Mouse (Mus musculus): Measurements from ENCODE around the gene Plppr2.

Gene Plppr2

DNA sequence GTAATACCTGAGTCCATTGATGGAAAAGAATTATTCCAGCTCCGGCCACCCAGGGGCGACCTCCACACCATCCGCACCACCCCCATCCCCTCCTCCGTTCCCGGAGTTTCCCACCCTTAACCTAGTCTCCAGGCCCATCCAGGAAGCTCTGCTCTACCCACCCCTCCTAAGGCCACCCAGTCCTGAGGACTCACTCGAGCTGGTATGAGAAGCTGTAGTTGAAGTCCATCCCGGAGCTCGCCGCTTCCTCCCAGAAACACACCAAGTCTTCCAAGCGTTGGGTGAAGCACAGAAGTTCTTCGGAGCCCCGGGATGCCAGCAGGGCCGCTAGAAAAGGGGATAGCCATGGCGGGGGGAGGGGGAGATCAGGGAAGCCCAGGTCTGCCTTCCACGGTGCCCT lies 25.2 kb downstream of the Plppr2 start:
- no peak for DNase-seq

DNA sequence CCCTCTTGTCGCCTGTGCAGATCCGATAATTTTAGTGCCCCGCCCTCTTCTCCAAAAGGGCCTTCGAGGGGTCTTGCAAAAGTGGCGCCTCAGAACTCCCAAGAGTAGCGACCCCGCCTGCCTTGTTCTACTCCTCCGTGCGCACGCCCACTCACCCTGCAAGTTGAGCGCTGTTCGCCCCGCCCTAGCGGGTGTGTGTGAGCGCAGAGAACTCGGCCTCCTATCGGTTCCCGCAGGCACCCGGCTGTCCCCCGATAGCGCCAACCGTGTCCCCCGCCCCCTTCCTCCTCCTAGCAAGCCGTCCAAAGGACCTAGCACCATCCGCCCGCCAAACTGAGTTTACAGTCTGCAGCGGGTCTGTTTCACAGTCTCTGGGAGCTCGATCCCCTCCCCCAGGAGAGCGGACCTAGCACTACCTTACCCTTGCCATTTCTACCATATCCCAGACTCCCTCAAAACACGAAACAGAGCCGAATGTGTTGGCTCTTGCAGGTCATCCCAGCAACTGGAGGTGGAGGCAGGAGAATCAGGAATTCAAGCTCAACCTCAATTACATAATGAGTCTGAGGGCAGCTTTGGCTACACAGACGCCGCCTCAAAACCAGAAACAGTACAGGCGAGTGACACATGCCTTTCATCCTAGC lies 25.7 kb downstream of the Plppr2 start:
- DNase-seq = peak; percentile 48

DNA sequence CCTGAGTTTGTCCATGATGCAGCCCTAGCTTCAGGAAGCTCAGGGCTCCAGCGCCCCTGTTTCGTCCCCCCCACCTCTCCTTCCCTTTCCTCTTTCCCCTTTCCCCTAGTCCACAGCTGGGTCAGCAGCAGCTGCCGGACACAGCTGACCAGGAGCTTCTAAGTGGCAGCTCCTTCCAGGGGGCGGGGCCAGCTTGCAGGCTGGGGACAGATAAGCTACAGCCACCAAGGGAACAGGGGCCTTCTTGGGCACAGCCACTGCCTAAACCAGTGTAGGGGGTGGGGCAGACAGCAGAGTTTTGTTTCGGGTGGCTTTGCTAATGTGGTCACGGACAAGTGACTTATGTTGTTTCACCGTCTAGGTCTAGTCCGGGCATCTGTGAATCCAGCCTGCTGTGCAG lies 26.6 kb downstream of the Plppr2 start, which contains the start of gene Epor:
TSS of gene Epor (minus strand) at position 90 of the 400 bp plus-strand sequence.
- DNase-seq = peak; percentile 46

DNA sequence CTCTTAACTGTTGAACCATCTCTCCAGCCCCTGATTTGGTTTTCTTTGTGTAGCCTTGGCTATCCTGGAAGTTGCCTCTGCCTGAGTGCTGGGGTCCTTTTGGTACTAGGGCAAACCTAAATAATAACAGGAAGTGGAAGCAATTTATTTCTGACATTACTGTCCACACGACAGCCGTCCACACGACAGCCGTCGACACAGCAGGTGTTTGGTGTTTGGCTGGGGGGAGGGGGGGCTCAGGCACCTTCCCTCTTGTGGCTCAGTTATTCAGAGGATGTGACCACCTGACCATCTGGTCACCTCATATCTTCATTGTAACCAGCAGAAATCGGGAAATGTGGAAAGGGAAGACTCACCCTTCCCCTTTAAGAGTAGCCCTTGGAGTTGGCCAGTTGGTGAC lies 32.0 kb downstream of the Plppr2 start:
- no peak for DNase-seq

DNA sequence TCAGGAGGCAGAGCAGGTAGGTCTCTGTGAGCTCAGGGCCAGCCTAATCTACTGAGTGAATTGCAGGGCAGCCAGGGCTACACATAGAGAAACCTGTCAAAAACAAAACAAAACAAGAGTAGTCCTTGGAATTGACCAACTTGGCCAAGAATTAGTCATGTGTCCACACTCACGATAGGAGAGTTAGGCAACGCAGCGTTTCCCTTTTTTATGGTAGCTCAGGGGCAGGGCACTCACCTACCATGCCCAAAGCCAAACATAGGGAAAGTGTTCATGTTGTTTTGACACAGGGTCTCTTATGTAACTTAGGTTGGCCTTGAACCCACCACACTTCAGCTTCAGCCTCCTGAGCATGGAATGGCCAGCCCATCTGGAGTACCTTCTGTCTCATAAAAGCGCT lies 32.5 kb downstream of the Plppr2 start:
- DNase-seq = no peak

DNA sequence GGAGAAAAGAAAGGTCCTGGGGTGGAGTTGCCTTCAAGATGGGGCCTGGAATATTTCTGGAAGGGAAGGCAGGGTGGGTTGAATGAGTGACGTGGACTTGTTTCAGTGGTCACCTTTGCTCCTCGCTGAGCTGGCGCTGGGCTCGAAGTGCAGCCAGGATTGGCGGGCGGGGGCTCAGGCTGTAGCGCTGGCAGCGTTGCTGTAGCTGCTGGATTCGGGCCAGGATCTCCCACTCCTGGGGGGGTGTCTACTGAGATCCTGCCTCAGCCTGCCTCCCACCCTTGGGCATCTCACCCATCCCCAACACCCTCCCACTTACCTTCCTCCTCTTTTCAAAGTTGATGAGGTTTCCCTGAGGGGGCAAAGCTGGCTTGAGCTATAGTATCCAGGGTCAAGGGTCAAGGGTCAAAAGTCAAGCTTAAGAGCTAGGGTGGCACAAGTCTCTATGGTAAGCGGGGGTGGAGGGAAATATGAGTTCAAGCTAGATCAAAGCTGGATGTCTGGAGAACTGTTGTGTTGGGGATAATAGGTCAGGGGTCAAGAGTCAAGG lies 39.9 kb downstream of the Plppr2 start:
- DNase-seq = no peak

DNA sequence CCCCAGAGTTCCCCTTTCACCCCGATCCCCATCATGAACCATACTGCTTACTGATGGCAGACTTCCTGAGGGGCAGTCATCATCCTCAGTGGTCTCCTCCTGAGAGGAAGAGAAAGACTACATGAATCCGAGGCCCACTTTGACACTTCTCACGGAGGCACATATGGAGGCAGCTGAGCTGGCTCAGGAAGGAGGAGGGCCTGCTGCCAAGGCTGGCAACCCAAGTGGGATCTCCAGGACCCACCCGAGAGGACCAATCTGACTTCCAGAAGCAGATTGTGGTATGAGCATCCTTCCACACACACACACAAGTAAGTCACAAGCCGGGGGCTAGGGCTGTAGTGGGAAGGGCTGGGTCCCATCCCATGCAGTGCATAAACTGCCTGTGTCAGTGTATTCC lies 40.5 kb downstream of the Plppr2 start:
- DNase-seq = no peak

DNA sequence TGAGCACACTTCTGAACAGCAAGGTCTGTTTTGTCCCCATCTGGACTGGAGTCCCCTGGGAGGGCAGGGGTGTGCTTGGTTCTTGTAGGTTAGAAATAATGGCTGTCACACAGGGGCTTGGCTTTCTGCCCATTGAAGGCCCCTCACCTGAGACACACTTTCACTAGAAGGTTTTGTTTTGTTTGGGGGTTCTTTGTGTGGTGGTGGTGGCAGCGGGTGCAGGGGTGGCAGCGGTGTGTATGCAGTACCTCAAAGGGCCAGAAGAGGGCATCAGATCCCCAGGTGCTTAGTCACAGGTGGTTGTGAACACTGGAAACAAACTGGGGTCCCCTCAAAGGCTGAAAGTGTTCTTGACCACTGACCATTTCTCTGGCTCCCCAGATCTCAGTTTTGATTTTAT lies 41.1 kb downstream of the Plppr2 start:
- DNase-seq = peak; percentile 54

DNA sequence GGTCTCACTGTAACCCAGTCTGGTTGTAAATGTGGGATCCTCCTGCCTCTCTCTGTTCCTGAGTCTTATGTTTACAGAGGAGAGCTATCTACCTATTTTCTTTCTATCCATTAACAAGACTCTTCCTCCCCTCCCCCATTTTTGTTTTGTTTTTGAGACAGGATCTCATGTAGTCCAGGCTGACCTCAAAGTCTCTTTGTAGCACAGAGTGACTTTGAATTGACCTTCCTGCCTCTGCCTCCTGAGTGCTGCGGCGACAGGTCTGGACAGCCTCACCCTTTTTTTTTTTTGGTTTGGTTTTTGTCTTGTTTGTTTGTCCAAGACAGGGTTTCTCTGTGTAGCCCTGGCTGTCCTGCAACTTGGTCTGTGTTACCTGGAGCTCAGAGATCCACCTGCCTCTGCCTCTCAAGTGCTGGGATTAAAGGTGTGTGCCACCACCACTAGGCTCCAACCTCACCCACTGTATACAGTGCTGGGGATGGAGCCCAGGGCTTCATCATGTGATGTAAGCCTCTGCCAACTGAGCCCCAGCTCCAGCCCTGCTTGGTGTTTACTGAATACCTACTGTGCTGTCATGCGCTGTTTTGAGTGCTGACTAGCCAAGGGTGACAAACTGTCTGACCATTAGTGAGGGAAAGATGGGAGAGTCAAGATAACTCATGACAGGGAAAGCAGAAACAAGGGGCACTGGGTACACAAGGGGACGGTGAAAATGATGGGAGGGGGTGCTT lies 41.7 kb downstream of the Plppr2 start:
- DNase-seq = peak; percentile 28

DNA sequence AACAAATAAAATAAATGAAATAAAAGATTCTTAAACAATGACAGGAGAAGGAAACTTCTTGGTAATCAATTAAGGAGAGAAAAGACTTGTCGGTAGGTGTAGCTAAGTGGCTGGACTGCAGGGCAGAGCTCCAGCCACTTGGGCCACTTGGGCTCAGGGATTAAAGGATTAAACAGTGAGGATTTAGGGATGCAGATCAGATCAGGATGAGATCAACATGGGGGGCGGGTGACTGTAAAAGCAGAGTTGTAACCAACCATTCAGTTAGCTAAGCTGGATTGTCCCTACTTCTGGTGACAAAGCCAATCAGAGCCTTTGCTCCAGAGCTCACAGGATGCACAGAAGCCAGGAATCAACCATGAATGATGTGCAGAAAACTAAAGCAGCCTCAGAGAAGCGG lies 47.1 kb downstream of the Plppr2 start:
- DNase-seq = no peak

DNA sequence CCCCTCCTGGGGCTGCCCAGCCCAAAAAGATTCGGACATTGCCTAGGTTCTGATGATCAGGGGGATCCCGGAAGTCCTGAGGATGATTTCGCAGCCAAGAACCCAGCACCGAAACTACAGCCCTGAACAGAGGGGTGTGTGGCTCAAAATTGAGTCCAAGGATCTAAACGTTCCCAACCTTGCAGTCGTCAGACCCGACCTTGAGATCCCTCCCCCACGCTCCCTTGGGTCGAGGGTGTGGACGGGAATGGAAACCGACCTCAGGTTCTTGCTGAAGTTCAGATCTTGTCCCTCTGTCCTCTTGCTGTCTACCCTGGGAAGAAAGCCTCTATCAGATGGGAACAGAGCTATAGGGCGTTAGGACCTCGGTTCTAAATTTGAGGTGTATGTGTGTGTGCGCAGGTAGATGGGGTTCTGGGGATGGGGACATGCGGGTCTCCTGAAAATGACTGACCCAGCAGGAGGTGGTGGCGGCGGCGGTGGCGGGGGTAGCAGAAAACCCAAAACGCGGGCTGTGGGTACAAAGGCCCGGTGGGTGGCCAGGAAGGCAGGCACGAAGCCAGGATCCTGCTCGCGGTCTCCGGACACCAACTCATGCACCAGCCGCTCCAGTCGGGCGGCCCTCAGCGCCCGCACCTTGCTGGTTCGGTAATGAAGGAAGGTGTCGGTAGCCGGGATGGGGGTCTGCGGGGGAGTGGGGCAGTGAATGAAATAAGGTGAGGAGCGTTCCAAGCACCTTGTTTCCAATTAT lies 50.9 kb downstream of the Plppr2 start:
- peak; percentile 20 for DNase-seq

DNA sequence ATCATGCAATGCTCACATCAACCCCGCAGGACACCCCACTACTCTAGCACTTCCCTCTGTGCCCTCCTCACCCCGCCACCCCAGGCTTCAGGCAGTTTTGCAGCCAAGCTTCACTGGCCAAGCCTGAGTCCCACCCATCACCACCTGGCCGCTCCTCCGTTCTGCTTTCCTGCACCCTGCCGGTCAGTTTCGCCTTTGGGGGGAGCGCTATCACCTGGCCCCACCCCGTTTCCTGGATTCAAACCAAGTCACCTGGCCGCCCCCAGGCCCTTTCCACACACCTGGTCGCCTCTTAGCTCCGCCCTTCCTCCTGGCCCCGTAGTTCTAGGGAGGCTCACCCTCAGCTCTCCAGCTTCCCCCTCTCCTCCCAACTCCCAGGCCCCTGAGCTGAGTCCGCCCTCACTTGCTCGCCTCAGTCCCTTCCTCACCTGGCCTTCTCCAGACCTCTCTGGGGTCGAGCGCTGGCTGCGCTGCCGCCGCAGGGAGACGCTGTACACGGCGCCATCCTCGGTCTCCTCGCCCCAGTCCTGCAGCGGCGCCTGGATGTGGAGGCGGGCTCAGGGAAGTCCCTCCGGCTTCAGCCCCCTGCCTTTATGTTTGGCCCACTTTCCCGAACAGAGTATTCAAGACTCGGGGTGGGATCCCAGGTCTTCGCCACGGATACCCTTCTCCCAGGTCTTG lies 51.7 kb downstream of the Plppr2 start:
- peak; percentile 79 for DNase-seq

DNA sequence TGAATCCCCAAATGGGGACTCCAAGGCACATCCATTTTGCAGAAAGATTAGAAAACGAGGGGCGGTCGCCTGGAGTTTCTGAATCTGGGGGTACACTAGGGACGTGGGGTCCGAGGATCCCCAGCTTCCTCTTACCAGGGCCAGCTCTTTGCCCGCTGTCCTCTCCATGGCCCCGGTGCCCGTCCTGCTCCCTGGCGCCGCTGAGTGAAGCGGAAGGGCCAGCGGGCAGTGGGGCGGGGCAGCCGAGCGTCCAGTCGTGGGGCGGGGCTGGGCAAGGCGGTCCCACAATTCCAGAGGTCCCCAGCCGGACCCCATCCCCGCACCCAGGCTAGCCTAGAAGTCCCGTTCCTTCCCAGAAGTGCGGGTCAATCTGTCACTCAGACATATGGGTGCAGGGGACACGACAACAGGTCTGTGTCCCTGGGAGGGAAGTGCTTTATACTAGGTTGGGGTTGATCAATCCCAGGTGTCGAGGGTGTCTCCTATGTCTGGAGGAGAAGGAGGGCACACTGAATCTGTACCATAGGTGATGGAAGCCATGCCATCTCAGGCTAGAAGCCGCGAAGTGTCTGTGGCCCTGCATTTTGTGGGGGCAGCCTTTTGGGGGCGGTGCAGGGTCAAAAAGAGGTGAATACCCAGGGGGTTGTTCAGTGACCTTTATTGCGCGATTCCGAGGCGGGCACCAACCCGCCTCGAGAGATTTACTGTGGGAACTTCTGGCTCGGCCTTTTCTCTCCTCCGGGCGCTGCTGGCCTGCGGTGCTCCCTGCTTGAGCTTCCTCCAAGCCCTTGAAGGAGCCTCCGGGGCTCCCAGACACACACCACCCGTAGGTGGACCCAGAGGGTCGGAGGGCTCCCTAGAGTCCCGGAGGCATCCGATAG lies 52.6 kb downstream of the Plppr2 start, which contains the start of gene Rgl3:
TSS of gene Rgl3 (minus strand) at position 217 of the 881 bp plus-strand sequence.
- DNase-seq = peak; percentile 87

DNA sequence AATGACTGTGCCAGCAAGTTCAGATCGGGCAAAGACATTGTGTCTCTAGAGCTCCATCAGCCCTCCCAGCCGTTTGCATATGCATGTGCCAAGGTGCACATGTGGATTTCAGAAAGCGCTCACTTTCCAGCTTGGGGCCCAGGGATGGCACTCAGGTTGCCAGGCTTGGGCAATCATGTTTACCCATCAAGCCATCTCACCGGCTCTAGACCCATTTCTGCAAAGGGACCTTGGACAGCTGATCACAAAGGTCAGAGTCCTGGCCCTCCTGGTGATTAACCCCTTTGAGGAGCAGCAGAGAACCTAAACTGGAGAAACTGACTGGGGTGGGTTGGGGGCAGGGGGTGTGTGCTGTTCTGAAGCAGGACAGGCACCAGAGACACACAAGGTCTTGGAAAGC lies 55.4 kb downstream of the Plppr2 start:
- no peak for DNase-seq

DNA sequence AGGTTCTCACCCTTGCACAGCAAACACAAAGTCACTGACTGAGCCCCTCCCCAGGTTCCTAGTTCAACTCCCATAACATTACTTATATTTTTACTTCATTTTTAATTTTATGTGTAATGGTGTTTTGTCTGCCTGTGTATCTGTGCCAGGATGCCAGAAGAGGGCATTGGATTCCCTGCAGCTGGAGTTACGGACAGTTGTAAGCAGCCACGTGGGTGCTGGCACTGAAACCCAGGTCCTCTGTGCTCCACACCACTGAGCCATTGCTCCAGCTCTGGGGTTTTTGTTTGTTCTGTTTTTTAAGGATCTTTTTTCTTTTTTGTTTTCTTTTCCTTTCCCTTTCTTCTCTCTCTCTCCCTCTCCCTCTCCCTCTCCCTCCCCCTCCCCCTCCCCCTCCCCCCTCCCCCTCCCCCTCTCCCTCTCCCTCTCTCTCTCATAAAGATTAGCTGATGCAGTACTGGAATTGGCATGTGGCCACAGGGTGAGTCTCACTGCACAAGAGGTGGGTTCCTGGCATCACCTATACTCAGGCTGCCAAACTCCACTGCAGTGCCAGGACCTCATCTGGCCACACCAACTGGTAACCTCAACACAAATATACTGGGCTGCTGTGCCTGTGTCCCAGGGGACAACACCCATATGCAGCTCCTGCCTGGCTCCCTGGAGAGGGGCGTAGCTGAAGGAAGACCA lies 59.5 kb downstream of the Plppr2 start:
- no peak for DNase-seq

Data from kidney, adult 18-20 months (tissue).